10 mouse cellular contexts compared by ENCODE assay signal in the genomic region with DNA sequence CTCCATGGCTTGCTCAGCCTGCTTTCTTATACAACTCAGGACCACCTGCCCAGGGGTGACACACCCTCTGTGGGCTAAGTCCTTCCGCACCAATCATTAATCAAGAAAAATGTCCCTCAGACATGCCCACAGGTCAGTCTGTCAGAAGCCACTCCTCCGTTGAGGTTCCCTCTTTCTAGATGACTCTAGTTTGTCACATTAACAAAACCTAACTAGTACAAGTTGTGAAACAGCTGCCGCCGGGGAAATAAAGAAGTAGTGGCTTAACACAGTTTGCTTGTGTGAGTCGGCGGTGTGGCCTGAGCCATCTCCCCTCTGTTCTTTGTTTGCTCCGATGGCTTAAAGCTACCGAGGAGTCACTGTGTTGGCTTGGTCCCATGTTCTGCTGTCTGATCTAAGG. TPM values are rescaled to one million over a fixed set of nuclear protein-coding genes. Genes with fewer than 3 reads are reported as not detected.
DNase-seq lines count a peak whose midpoint lies in the region; ATAC-seq and TF ChIP-seq lines count a peak whose summit lies in the region.
"Had no signal": no experiment of that assay in that cellular context is flagged by ENCODE, and none has a peak within 500 bp of the region (broad histone marks: within the 10 kb centered on the region; RNA-seq: fewer than 3 reads in every experiment).

No protein-coding gene starts in this region.

- no peak for ATAC-seq in forebrain, embryonic 12.5 days (ENCODE audit: low FRiP score)
- no peak for ATAC-seq in forebrain, embryonic 14.5 days
- ATAC-seq in kidney, postnatal 0 days (replicated peaks; ENCODE audit: low FRiP score, low read depth), result no peak
- ATAC-seq in liver, embryonic 16.5 days (ENCODE audit: low read depth), result no peak
- ATAC-seq: Patski had no signal

- WGBS in forebrain, embryonic 12.5 days, result 78% methylated on average over 8 of the region's 8 CpGs
- 85% methylated on average over 8 of the region's 8 CpGs for WGBS in forebrain, embryonic 14.5 days
- 73% methylated on average over 8 of the region's 8 CpGs for WGBS in kidney, postnatal 0 days
- 54% methylated on average over 8 of the region's 8 CpGs for WGBS in liver, embryonic 16.5 days (ENCODE audit: insufficient replicate concordance)

- H3K27ac ChIP-seq in forebrain, embryonic 12.5 days, result no peak overlapping the region
- H3K27ac ChIP-seq in forebrain, embryonic 14.5 days (ENCODE audit: low read depth, low read length), result no peak overlapping the region
- H3K27ac ChIP-seq in kidney, postnatal 0 days, result no peak overlapping the region
- no peak overlapping the region for H3K27ac ChIP-seq in ES-Bruce4 (ENCODE audit: insufficient read depth, low read length)
- H3K27ac ChIP-seq in liver, embryonic 16.5 days (ENCODE audit: low read length), result peak overlapping the region; percentile 29; the same call in 1 of the 2 replicates

- no peak overlapping the region for H3K4me3 ChIP-seq in forebrain, embryonic 12.5 days (replicated peaks)
- H3K4me3 ChIP-seq in forebrain, embryonic 14.5 days (ENCODE audit: low read depth, low read length), result no peak overlapping the region
- H3K4me3 ChIP-seq in kidney, postnatal 0 days (replicated peaks; ENCODE audit: low read depth, low read length), result no peak overlapping the region
- peak overlapping the region; percentile 45 for H3K4me3 ChIP-seq in ES-Bruce4 (ENCODE audit: low read depth, low read length)
- no peak overlapping the region for H3K4me3 ChIP-seq in liver, embryonic 16.5 days (ENCODE audit: low read depth, low read length)

- no peak for TF ChIP-seq POLR2A in ES-Bruce4 (IDR thresholded peaks at IDR 0.05; ENCODE audit: insufficient read depth, low read length)

- H3K27me3 ChIP-seq in forebrain, embryonic 12.5 days, result peaks cover 12% of the 10 kb centered on the region
- no peaks in the 10 kb centered on the region; the same call in 1 of the 2 replicates for H3K27me3 ChIP-seq in forebrain, embryonic 14.5 days (replicated peaks; ENCODE audit: control insufficient read depth, insufficient read depth, low read length)
- H3K27me3 ChIP-seq in kidney, postnatal 0 days (ENCODE audit: insufficient read depth, low read length), result no peaks in the 10 kb centered on the region
- no peaks in the 10 kb centered on the region for H3K27me3 ChIP-seq in ES-Bruce4 (ENCODE audit: control insufficient read depth, insufficient read depth, low read length, poor library complexity, severe bottlenecking)
- peaks cover 10% of the 10 kb centered on the region for H3K27me3 ChIP-seq in liver, embryonic 16.5 days (ENCODE audit: control insufficient read depth, insufficient read depth, low read depth, low read length)
- H3K27me3 ChIP-seq: Patski had no signal

- H3K9me3 ChIP-seq in forebrain, embryonic 12.5 days, result no peaks in the 10 kb centered on the region
- H3K9me3 ChIP-seq in forebrain, embryonic 14.5 days (replicated peaks; ENCODE audit: control insufficient read depth, low read length), result no peaks in the 10 kb centered on the region
- H3K9me3 ChIP-seq in kidney, postnatal 0 days (replicated peaks; ENCODE audit: low read length), result no peaks in the 10 kb centered on the region
- H3K9me3 ChIP-seq in ES-Bruce4 (replicated peaks; ENCODE audit: control insufficient read depth, insufficient read depth, low read length, poor library complexity, severe bottlenecking), result no peaks in the 10 kb centered on the region
- no peaks in the 10 kb centered on the region for H3K9me3 ChIP-seq in liver, embryonic 16.5 days (replicated peaks; ENCODE audit: control insufficient read depth, low read length)

- no peak for DNase-seq in forebrain, embryonic 14.5 days (ENCODE audit: low spot score)
- no peak for DNase-seq in kidney, postnatal 0 days (ENCODE audit: low spot score)
- no peak for DNase-seq in kidney, postnatal 10 days
- no peak for DNase-seq in cerebellum, adult 9-11 months
- no peak for DNase-seq in urinary bladder, adult 18-20 months (ENCODE audit: low spot score in 2 of 2)
- DNase-seq: gastrocnemius, postnatal 10 days had no signal

- H3K4me1 ChIP-seq in forebrain, embryonic 12.5 days, result peaks cover 12% of the 10 kb centered on the region
- H3K4me1 ChIP-seq in forebrain, embryonic 14.5 days (ENCODE audit: control insufficient read depth, insufficient read depth, low read length), result peaks cover 4% of the 10 kb centered on the region; the same call in 1 of the 2 replicates
- peaks cover 8% of the 10 kb centered on the region; the same call in 1 of the 2 replicates for H3K4me1 ChIP-seq in kidney, postnatal 0 days (replicated peaks; ENCODE audit: insufficient read depth, low read length)
- H3K4me1 ChIP-seq in ES-Bruce4 (ENCODE audit: control insufficient read depth, insufficient read depth, low read length), result peaks cover 6% of the 10 kb centered on the region
- peaks cover 11% of the 10 kb centered on the region for H3K4me1 ChIP-seq in liver, embryonic 16.5 days (ENCODE audit: control insufficient read depth, low read depth, low read length)

- H3K9ac ChIP-seq in forebrain, embryonic 12.5 days, result no peak overlapping the region
- H3K9ac ChIP-seq in forebrain, embryonic 14.5 days (ENCODE audit: low read length), result no peak overlapping the region
- 0 out of 2 replicates have a peak overlapping the region, but pooled peaks have one; percentile 2 for H3K9ac ChIP-seq in kidney, postnatal 0 days (ENCODE audit: low read depth, low read length)
- H3K9ac ChIP-seq in ES-Bruce4 (ENCODE audit: low read depth, poor library complexity, severe bottlenecking), result peak overlapping the region; percentile 17; the same call in 1 of the 2 replicates
- H3K9ac ChIP-seq in liver, embryonic 16.5 days (ENCODE audit: low read depth, low read length), result no peak overlapping the region

- no peak for TF ChIP-seq CTCF in kidney, postnatal 0 days (IDR thresholded peaks at IDR 0.05; ENCODE audit: low read depth)
- TF ChIP-seq CTCF in ES-Bruce4 (IDR thresholded peaks at IDR 0.05; ENCODE audit: low read depth, low read length), result no peak

- no peak for TF ChIP-seq EP300 in ES-Bruce4 (IDR thresholded peaks at IDR 0.05; ENCODE audit: insufficient read depth, low read depth, low read length)

- no peaks in the 10 kb centered on the region for H3K36me3 ChIP-seq in forebrain, embryonic 12.5 days (replicated peaks)
- H3K36me3 ChIP-seq in forebrain, embryonic 14.5 days (ENCODE audit: control insufficient read depth, insufficient read depth, low read length), result no peaks in the 10 kb centered on the region
- no peaks in the 10 kb centered on the region for H3K36me3 ChIP-seq in kidney, postnatal 0 days (ENCODE audit: insufficient read depth, low read length)
- H3K36me3 ChIP-seq in ES-Bruce4 (ENCODE audit: control insufficient read depth, insufficient read depth, low read length, poor library complexity, severe bottlenecking), result no peaks in the 10 kb centered on the region
- no peaks in the 10 kb centered on the region for H3K36me3 ChIP-seq in liver, embryonic 16.5 days (ENCODE audit: control insufficient read depth, insufficient read depth)

- H3K4me2 ChIP-seq in forebrain, embryonic 12.5 days, result 0 out of 2 replicates have a peak overlapping the region, but pooled peaks have one; percentile 82
- no peak overlapping the region for H3K4me2 ChIP-seq in forebrain, embryonic 14.5 days (ENCODE audit: low read length)
- H3K4me2 ChIP-seq in kidney, postnatal 0 days (ENCODE audit: low read length), result 0 out of 2 replicates have a peak overlapping the region, but pooled peaks have one; percentile 91
- H3K4me2 ChIP-seq in liver, embryonic 16.5 days (ENCODE audit: low read depth, low read length), result no peak overlapping the region

RNA-seq across cellular contexts. Expression of gene Acbd3, which starts 36.8 kb away (rescaled TPM):
- 22.5 and 23.7 TPM in 2 replicates for polyA plus RNA-seq in forebrain, embryonic 12.5 days (2016; fragmentation: Nextera tagmentation; extraction: Ambion mirVana)
- polyA plus RNA-seq in forebrain, embryonic 14.5 days (2014; fragmentation: Nextera tagmentation; extraction: Ambion mirVana), result 17.2 and 18.1 TPM in 2 replicates
- 18.5 and 19.6 TPM in 2 replicates for polyA plus RNA-seq in kidney, postnatal 0 days (2015; fragmentation: Nextera tagmentation; extraction: Ambion mirVana)
- polyA plus RNA-seq in ES-Bruce4 (2011; ENCODE audit: insufficient read depth, insufficient read length, low read depth, missing spikeins), result 44.8 and 47.7 TPM in 2 replicates
- 8.1 and 8.4 TPM in 2 replicates for polyA plus RNA-seq in liver, embryonic 16.5 days (2015; fragmentation: Nextera tagmentation; extraction: Ambion mirVana)

RNA-seq across cellular contexts. Expression of gene H3f3a, which starts 51.1 kb away (rescaled TPM):
- polyA plus RNA-seq in forebrain, embryonic 12.5 days (2016; fragmentation: Nextera tagmentation; extraction: Ambion mirVana), result 3,507 and 3,679 TPM in 2 replicates
- polyA plus RNA-seq in forebrain, embryonic 14.5 days (2014; fragmentation: Nextera tagmentation; extraction: Ambion mirVana), result 4,992 and 5,015 TPM in 2 replicates
- 2,528 and 2,557 TPM in 2 replicates for polyA plus RNA-seq in kidney, postnatal 0 days (2015; fragmentation: Nextera tagmentation; extraction: Ambion mirVana)
- polyA plus RNA-seq in ES-Bruce4 (2011; ENCODE audit: insufficient read depth, insufficient read length, low read depth, missing spikeins), result 679 and 698 TPM in 2 replicates
- polyA plus RNA-seq in liver, embryonic 16.5 days (2015; fragmentation: Nextera tagmentation; extraction: Ambion mirVana), result 2,020 and 2,074 TPM in 2 replicates

Comparison
In these comparisons a context has a peak if more than half of its experiments do, and no peak if none do; other contexts are left out.
1. H3K4me2 ChIP-seq: peak in forebrain, embryonic 12.5 days (single experiment) and kidney, postnatal 0 days (single experiment); none in forebrain, embryonic 14.5 days (single experiment) and liver, embryonic 16.5 days (single experiment).
2. H3K9ac ChIP-seq: peak in kidney, postnatal 0 days (single experiment) and ES-Bruce4 (single experiment); none in forebrain, embryonic 12.5 days (single experiment), forebrain, embryonic 14.5 days (single experiment) and liver, embryonic 16.5 days (single experiment).